Mouse (Mus musculus): Measurements from ENCODE around the gene Grip1. TPM values are rescaled to one million over a fixed set of nuclear protein-coding genes. Genes with fewer than 3 reads are reported as not detected.

Grip1 gene
- total RNA-seq, 2 experiments from 2014 or later: 20.3 to 22.2 TPM

- intact Hi-C loops (cut with DNase I): loop anchor here (5.0 kb wide), 2 partner anchors 65 to 400 kb away; partner anchors contain the start of genes Irak3 and Tmbim4
- Histone ChIP-seq H3K27ac (no peak overlapping the region), H3K4me3 (no peak overlapping the region)
- no peak for DNase-seq (ENCODE audit: extremely low spot score in 1 of 2, low spot score in 2 of 2)
- no peak for TF ChIP-seq CTCF (IDR thresholded peaks at IDR 0.05)
These were observed 348.8 kb downstream of the Grip1 start for GRCm38 (mm10) chr10:119802421-119802820.

- Histone ChIP-seq H3K27ac (no peak overlapping the region), H3K4me3 (no peak overlapping the region)
- peak; percentile 84 for TF ChIP-seq CTCF (IDR thresholded peaks at IDR 0.05)
- intact Hi-C loops (cut with DNase I): loop anchor here (1.0 to 5.0 kb wide), 3 partner anchors 63 to 398 kb away; partner anchors contain the start of genes Irak3 and Tmbim4
- DNase-seq (ENCODE audit: extremely low spot score in 1 of 2, low spot score in 2 of 2): peak in 1 of 2 experiments; percentile 38
These were observed 350.2 kb downstream of the Grip1 start for GRCm38 (mm10) chr10:119803633-119804422.

GRCm38 (mm10) chr10:119804423-119804814 lies 350.8 kb downstream of the Grip1 start:
- intact Hi-C loops (cut with DNase I): loop anchor here (5.0 kb wide), 2 partner anchors 63 to 398 kb away; partner anchors contain the start of genes Irak3 and Tmbim4
- Histone ChIP-seq H3K27ac (no peak overlapping the region), H3K4me3 (no peak overlapping the region)
- TF ChIP-seq CTCF (IDR thresholded peaks at IDR 0.05): no peak
- no peak for DNase-seq (ENCODE audit: extremely low spot score in 1 of 2, low spot score in 2 of 2)

- Histone ChIP-seq H3K4me3 (no peak overlapping the region), H3K27ac (no peak overlapping the region)
- TF ChIP-seq CTCF (IDR thresholded peaks at IDR 0.05): no peak
- no peak for DNase-seq (ENCODE audit: extremely low spot score in 1 of 2, low spot score in 2 of 2)
- intact Hi-C loops (cut with DNase I): no loop called here
These were observed 351.5 kb downstream of the Grip1 start for GRCm38 (mm10) chr10:119805082-119805481.

GRCm38 (mm10) chr10:119806151-119806550 lies 352.5 kb downstream of the Grip1 start:
- no peak overlapping the region for H3K27ac ChIP-seq
- no peak for DNase-seq (ENCODE audit: extremely low spot score in 1 of 2, low spot score in 2 of 2)
- TF ChIP-seq CTCF (IDR thresholded peaks at IDR 0.05): no peak
- H3K4me3 ChIP-seq: no peak overlapping the region
- intact Hi-C loops (cut with DNase I): no loop called here

- no peak overlapping the region for H3K27ac ChIP-seq
- no peak for TF ChIP-seq CTCF (IDR thresholded peaks at IDR 0.05)
- DNase-seq (ENCODE audit: extremely low spot score in 1 of 2, low spot score in 2 of 2): no peak
- no peak overlapping the region for H3K4me3 ChIP-seq
- intact Hi-C loops (cut with DNase I): no loop called here
These were observed 354.8 kb downstream of the Grip1 start for GRCm38 (mm10) chr10:119808384-119808783.

- no peak for DNase-seq (ENCODE audit: extremely low spot score in 1 of 2, low spot score in 2 of 2)
- TF ChIP-seq CTCF (IDR thresholded peaks at IDR 0.05): peak; percentile 21
- no peak overlapping the region for H3K4me3 ChIP-seq
- intact Hi-C loops (cut with DNase I): loop anchor here (10.0 kb wide), 1 partner anchor 221 kb away; no protein-coding TSS in a partner anchor
- H3K27ac ChIP-seq: no peak overlapping the region
These were observed 360.5 kb downstream of the Grip1 start for GRCm38 (mm10) chr10:119814087-119814486.

GRCm38 (mm10) chr10:119816001-119816400 lies 362.4 kb downstream of the Grip1 start:
- intact Hi-C loops (cut with DNase I): loop anchor here (10.0 kb wide), 1 partner anchor 219 kb away; no protein-coding TSS in a partner anchor
- H3K27ac ChIP-seq: no peak overlapping the region
- no peak overlapping the region for H3K4me3 ChIP-seq
- DNase-seq (ENCODE audit: extremely low spot score in 1 of 2, low spot score in 2 of 2): no peak
- no peak for TF ChIP-seq CTCF (IDR thresholded peaks at IDR 0.05)

GRCm38 (mm10) chr10:119818381-119818780 lies 364.8 kb downstream of the Grip1 start:
- Histone ChIP-seq H3K4me3 (no peak overlapping the region; the same call in 1 of the 2 replicates), H3K27ac (peak overlapping the region; percentile 76; the same call in 1 of the 2 replicates)
- no peak for TF ChIP-seq CTCF (IDR thresholded peaks at IDR 0.05)
- intact Hi-C loops (cut with DNase I): loop anchor here (10.0 kb wide), 1 partner anchor 216 kb away; no protein-coding TSS in a partner anchor
- peak; percentile 25 to 28 for DNase-seq (ENCODE audit: extremely low spot score in 1 of 2, low spot score in 2 of 2)

- Histone ChIP-seq H3K27ac (peak overlapping the region; percentile 76), H3K4me3 (peak overlapping the region; percentile 54)
- no peak for TF ChIP-seq CTCF (IDR thresholded peaks at IDR 0.05)
- intact Hi-C loops (cut with DNase I): loop anchor here (10.0 kb wide), 1 partner anchor 216 kb away; no protein-coding TSS in a partner anchor
- DNase-seq (ENCODE audit: extremely low spot score in 1 of 2, low spot score in 2 of 2): peak; percentile 23 to 31
These were observed 365.6 kb downstream of the Grip1 start for GRCm38 (mm10) chr10:119819102-119819681.

- Histone ChIP-seq H3K4me3 (peak overlapping the region; percentile 54), H3K27ac (peak overlapping the region; percentile 76)
- intact Hi-C loops (cut with DNase I): loop anchor here (10.0 kb wide), 1 partner anchor 215 kb away; no protein-coding TSS in a partner anchor
- DNase-seq (ENCODE audit: extremely low spot score in 1 of 2, low spot score in 2 of 2): no peak
- no peak for TF ChIP-seq CTCF (IDR thresholded peaks at IDR 0.05)
These were observed 366.1 kb downstream of the Grip1 start for GRCm38 (mm10) chr10:119819740-119820139.

GRCm38 (mm10) chr10:119820428-119820827 lies 366.8 kb downstream of the Grip1 start:
- intact Hi-C loops (cut with DNase I): no loop called here
- Histone ChIP-seq H3K27ac (no peak overlapping the region), H3K4me3 (peak overlapping the region; percentile 9; the same call in 1 of the 2 replicates)
- no peak for DNase-seq (ENCODE audit: extremely low spot score in 1 of 2, low spot score in 2 of 2)
- no peak for TF ChIP-seq CTCF (IDR thresholded peaks at IDR 0.05)

Data from left cerebral cortex, adult 2 months (tissue).